Mouse (Mus musculus) E14TG2a.4 (cell line): ENCODE measurements around the gene Atxn10.

ENCODE experiments used
- H3K27me3 ChIP-seq: 2 replicates; pipeline ENCODE4 v1.6.1; 2014; ENCODE audit warnings: low read length, control low read depth; ENCODE audit not compliant: insufficient read depth
- H3K36me3 ChIP-seq: 2 replicates; pipeline ENCODE4 v1.6.1; 2014; ENCODE audit warnings: low read length, control low read depth; ENCODE audit not compliant: insufficient read depth
- H3K4me1 ChIP-seq: replicated peaks from 2 replicates; pipeline ENCODE4 v1.6.1; 2014; ENCODE audit warnings: low read depth, low read length, control low read depth
- H3K4me3 ChIP-seq: replicated peaks from 2 replicates; pipeline ENCODE4 v1.5.1; 2014; ENCODE audit warnings: mild to moderate bottlenecking, low read length
- H3K9me3 ChIP-seq: 2 replicates; pipeline ENCODE4 v1.6.1; 2014; ENCODE audit warnings: low read length, control low read depth
- CTCF ChIP-seq: conservative IDR thresholded peaks from 2 replicates; pipeline ENCODE4 v1.5.1; 2014; ENCODE audit warnings: low read length
- NANOG ChIP-seq: IDR thresholded peaks from 2 replicates; pipeline ENCODE4 v1.6.1; 2014; ENCODE audit warnings: borderline replicate concordance, low read length, mixed read lengths
- POU5F1 ChIP-seq: IDR thresholded peaks from 2 replicates; pipeline ENCODE4 v1.6.1; 2014; ENCODE audit warnings: low read length, borderline replicate concordance

Gene Atxn10

DNA sequence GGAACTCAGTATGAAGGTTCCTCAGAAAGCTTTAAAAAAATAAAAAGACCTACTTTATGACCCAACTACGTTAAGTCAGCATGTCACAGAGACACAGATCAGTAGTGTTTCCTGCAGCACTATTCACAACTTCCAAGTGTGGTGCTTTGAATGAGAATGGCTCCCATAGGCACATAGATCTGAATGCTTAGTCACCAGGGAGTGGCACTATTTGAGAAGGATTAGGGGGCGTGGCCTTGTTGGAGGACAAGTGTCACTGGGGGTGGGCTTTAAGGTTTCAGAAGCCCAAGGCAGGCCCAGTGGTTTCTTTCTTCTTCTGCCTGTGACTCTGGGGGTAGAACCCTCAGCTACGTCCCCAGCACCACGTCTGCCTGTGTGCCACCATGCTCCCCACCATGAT lies 32.1 kb upstream of the Atxn10 start:
- Histone ChIP-seq H3K4me3 (no peak overlapping the region), H3K36me3 (no peaks in the 10 kb centered on the region), H3K4me1 (peaks cover 38% of the 10 kb centered on the region), H3K9me3 (peaks cover 8% of the 10 kb centered on the region; the same call in 1 of the 2 replicates), H3K27me3 (no peaks in the 10 kb centered on the region)
- TF ChIP-seq POU5F1 (no peak), CTCF (no peak), NANOG (no peak)

DNA sequence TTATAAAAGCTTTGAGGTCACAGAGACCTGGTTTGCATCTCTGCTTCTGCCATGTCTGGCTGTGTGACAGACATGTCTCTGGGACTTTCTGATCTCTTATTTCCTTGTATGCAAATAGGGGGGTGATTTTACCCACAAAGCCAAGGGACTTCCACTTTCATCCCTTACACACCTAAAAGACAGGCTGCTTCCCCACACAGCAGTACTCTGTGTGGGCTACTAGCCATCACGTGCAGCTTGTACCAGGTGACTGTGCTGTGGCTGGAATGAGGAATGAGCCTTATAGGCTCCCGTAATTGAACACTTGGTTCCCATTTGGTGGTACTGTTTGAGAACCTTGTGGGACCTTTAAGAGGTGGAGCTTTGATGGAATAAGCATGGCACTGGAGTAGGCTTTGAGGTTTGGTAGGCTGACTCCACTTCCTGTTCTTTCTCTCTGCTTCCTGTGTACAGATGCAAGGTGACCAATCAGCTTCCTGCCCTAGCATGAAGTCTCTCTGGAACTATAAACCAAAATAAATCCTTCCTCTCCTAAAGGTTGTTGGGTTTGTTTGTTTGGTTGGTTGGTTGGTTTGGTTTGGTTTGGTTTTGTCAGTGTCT lies 28.9 kb upstream of the Atxn10 start:
- TF ChIP-seq NANOG = no peak
- no peak for TF ChIP-seq CTCF
- TF ChIP-seq POU5F1 = no peak
- Histone ChIP-seq H3K36me3 (no peaks in the 10 kb centered on the region), H3K9me3 (peaks cover 8% of the 10 kb centered on the region; the same call in 1 of the 2 replicates), H3K4me1 (peaks cover 21% of the 10 kb centered on the region), H3K27me3 (peaks cover 6% of the 10 kb centered on the region), H3K4me3 (no peak overlapping the region)

DNA sequence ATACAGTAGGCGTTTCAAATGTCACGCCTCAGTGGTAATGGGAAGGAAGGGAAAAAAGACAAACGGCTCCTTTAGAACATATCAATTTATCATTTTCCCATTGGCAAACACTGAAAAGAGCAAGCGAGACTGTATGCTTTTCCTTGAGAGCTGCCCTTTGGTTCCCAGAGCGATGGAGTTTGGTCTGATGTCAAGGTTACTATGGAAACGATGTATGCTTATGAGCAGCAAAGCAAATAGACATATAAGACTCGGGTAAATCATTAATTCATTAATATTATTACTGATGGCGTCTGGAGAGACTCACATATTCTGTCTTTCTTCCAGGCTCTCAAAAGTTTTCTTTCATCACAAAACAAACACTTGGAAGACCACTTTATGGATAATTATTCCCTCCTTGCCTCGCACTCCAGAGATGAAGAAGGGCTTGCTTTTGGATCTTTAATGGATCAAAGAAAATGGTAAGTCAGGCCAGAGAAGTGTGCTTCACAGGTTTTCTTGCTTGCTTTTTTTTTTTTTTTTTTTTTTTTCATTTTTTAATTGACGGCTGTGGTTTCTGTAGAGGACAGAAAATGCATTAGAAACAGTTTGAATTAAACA lies 24.9 kb upstream of the Atxn10 start:
- H3K4me3 ChIP-seq = no peak overlapping the region
- no peaks in the 10 kb centered on the region for H3K36me3 ChIP-seq
- peaks cover 13% of the 10 kb centered on the region for H3K27me3 ChIP-seq
- H3K4me1 ChIP-seq = peaks cover 8% of the 10 kb centered on the region
- H3K9me3 ChIP-seq = no peaks in the 10 kb centered on the region
- TF ChIP-seq POU5F1 = no peak
- no peak for TF ChIP-seq NANOG
- TF ChIP-seq CTCF = no peak

DNA sequence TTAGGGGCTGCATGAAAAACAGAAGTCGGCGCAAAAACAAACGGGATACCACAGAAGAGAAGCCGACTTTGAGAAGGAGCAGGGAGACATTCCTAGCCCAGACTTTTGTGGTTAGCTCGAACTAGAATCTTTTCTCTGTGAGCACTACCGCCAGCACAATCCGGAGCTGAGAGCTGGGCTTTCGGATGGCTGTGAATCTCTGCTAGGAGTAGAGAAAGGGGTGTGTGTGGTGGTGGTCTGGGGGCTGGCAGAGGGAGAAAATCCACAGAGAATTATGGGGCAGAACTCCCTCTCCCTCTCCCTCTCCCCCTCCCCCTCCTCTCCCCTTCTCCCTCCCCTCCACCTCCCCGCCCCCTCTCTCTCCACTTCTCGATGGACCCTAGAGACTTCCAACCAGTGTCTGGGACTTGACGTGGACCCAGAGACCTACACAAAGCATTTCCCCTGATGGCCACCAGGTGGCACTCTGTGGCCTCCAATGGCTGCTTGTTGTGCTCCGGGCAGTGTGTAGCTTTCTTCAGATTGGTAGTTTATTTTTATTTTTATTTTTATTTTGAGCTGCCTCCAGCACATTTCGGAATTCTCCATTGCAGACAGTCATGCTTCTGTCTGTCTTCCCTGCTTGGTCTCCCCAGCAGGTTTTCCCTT lies 20.5 kb upstream of the Atxn10 start:
- Histone ChIP-seq H3K4me3 (no peak overlapping the region), H3K36me3 (no peaks in the 10 kb centered on the region), H3K9me3 (no peaks in the 10 kb centered on the region), H3K27me3 (peaks cover 19% of the 10 kb centered on the region), H3K4me1 (peaks cover 11% of the 10 kb centered on the region; the same call in 1 of the 2 replicates)
- TF ChIP-seq NANOG (no peak), CTCF (peak; percentile 83)

DNA sequence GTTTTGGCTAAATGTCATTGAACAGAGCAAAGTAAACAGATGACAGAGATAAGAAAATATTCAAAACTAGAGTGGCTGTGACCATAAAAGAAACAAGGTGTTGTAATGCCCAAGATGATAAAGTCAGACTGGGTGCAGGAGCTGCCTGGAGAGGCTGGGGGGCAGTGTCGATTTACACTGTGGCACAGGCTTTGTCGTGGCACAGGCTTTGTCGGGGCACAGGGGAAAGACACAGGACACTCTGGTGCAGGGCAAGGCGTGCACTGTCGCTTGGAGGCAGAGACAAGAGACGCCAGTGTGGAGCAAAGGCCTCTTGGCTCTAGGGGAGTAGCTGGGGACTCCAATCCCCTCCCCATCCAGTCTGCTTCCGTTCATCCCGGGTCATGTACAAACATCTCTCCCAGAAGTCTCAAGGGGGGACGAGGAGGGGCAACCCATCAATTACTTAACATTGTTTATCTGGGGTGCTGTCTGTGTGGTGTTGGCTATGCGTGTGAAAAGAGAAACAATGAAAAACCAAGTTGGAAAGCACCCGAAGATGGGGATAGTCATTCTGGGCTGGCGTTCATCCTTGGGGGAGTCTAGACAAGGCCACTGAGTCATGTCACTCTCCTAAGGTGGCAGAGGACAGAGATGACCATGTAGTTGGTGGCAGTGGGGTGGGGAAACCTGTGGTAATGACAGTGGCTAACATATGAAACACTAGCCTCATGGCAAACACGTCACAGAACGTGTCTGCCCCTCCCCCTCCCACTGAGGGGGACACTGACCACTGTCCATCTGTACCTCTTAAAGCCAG lies 19.5 kb upstream of the Atxn10 start:
- Histone ChIP-seq H3K4me3 (no peak overlapping the region), H3K4me1 (peaks cover 11% of the 10 kb centered on the region; the same call in 1 of the 2 replicates), H3K27me3 (peaks cover 19% of the 10 kb centered on the region), H3K36me3 (no peaks in the 10 kb centered on the region), H3K9me3 (no peaks in the 10 kb centered on the region)
- TF ChIP-seq NANOG (no peak), POU5F1 (no peak), CTCF (no peak)

DNA sequence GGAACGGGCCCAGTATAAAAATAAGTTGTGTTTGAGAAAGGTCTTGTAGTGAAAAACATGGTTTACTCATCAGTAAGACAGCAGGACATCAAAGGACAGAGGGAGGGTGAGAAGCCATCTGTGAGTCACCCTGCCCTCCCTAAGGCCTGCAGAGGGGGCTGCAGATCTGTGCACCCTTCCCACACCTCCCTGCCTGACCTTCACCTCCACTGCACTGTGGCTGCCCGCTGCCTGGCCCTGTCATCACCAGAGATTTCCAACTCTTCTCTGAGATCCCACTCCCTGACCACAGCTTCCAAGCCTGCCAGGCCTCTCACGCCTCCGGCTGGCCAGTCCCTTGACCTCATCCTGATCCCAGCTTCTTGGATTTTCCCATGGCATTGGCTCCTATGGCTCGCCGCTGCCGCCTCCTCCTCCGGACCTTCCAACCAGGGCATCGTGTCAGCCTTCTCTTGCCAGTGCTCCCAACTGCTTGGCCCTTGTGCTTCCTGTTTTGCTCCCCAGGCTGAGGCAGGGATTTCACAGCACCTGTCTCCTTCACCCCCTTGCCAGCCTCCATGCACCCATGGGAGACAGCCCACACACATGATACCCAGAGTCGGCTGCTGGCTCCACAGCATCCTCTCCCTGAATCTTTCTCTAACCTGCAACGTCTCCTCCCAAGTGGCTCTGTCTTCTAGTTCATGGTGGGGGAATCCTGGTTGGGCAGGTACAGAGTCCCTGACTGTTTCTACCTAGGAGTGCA lies 15.9 kb upstream of the Atxn10 start:
- no peaks in the 10 kb centered on the region for H3K9me3 ChIP-seq
- TF ChIP-seq NANOG = no peak
- TF ChIP-seq POU5F1 = no peak
- no peak for TF ChIP-seq CTCF
- H3K4me1 ChIP-seq = peaks cover 10% of the 10 kb centered on the region; the same call in 1 of the 2 replicates
- H3K36me3 ChIP-seq = no peaks in the 10 kb centered on the region
- H3K27me3 ChIP-seq = peaks cover 7% of the 10 kb centered on the region
- H3K4me3 ChIP-seq = no peak overlapping the region

DNA sequence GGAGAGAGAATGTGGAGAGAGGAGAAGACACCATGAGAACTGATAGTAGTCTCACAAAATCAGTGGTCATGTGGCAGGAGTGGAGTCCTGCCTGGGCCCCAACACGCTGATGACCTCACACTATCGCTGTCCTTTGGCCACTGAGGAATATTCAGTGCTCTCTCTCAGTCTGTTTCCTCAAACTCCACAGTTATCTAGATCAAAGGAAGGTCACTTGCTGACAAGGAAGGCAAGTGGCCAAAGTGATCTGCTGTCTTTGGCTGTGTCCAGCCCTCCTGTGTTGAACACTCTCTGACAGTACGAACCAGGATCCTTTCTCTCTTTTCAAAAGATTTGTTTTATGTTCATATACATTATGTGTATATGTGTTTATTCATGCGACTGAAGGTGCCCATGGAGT lies 12.8 kb upstream of the Atxn10 start:
- Histone ChIP-seq H3K27me3 (no peaks in the 10 kb centered on the region; the same call in 1 of the 2 replicates), H3K4me3 (no peak overlapping the region), H3K4me1 (peaks cover 28% of the 10 kb centered on the region), H3K36me3 (no peaks in the 10 kb centered on the region), H3K9me3 (no peaks in the 10 kb centered on the region)
- TF ChIP-seq NANOG (no peak), POU5F1 (no peak), CTCF (no peak)
